Mouse (Mus musculus): ENCODE data around the gene Gm9602.
"Not testable (repeated sequence)": the region's sequence is repeated elsewhere in the genome, so short reads cannot be mapped to it uniquely, and the experiment has no call there.

Gm9602 gene

GRCm38 (mm10) chr14:4776037-4776436 is at the start of gene Gm9602:
Gene Gm9602 (plus strand): TSS chr14:4776337.
- ATAC-seq (ENCODE audit: insufficient number of reproducible peaks, low FRiP score, low TSS enrichment) = not testable (repeated sequence)

- not testable (repeated sequence) for ATAC-seq (ENCODE audit: insufficient number of reproducible peaks, low FRiP score, low TSS enrichment)
These were observed 30.3 kb downstream of the Gm9602 start for GRCm38 (mm10) chr14:4806421-4806820.

- ATAC-seq (ENCODE audit: insufficient number of reproducible peaks, low FRiP score, low TSS enrichment) = not testable (repeated sequence)
These were observed 45.8 kb downstream of the Gm9602 start for GRCm38 (mm10) chr14:4821950-4822349.
